Mouse (Mus musculus): ENCODE data around the gene Nup210.
A peak's percentile ranks its signal among the peaks of the same experiment; 100 is the strongest.

Nup210 gene

DNA sequence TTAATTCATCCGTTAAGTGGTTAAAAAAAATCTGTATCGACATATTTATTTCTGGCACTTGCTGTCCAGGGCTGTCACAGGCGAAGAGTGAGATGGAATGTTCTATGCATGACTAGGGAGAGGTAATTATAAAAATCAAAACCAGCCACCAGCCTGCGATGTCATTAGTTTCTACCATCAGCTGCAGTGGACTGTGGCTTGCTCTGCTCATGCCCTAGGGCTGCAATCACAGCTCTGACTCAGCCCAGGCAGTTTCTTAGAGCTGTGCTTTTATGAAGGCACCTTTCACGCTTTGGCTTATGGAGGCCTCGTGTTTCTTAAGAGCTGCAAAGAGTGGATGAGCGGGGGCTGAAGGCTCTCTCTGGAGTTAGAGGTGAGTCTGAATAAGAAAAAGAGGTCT, 95.8 kb downstream of the Nup210 start:
- no peak for DNase-seq (ENCODE audit: low spot score in 2 of 2)

GRCm38 (mm10) chr6:91016600-91017230, 99.9 kb downstream of the Nup210 start:
- DNase-seq (ENCODE audit: low spot score in 2 of 2) = no peak

DNA sequence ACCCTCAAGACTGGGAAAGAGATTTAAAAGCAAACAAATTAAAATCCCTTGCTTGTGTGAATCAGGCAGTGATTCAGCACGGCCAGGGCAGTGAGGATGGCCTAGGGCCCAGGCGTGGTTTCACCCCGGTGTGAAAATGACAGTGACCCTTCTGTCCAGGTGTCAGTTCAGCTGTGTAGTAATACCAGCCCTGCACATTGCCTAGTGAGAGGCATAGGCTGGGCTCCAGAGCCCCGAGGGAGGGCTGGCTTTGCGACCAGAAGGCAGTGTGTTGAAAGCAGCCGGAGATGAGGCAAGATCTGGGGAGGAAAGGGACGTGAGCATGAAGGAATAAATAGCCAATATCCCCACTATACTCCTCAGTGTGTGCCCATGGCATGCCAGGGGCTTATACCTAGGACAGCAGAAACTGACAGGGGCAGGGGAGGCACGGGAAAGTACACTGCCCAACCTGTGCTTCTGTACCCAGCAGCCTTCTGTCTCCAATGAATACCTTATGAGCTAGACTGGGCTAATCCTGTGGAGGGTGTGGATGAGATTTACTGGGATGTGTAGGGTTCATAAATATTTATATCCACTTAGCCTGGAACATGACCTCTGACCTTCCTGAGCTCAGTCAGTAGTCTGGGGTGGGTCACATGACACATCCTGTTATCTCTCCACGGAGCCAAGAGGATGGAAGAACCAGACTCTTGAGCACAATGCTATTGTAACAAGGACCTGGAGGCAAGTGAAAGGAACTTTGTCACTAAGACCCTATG, 102.3 kb downstream of the Nup210 start:
- no peak for DNase-seq (ENCODE audit: low spot score in 2 of 2)

GRCm38 (mm10) chr6:91012458-91012857, 104.2 kb downstream of the Nup210 start:
- no peak for DNase-seq (ENCODE audit: low spot score in 2 of 2)

DNA sequence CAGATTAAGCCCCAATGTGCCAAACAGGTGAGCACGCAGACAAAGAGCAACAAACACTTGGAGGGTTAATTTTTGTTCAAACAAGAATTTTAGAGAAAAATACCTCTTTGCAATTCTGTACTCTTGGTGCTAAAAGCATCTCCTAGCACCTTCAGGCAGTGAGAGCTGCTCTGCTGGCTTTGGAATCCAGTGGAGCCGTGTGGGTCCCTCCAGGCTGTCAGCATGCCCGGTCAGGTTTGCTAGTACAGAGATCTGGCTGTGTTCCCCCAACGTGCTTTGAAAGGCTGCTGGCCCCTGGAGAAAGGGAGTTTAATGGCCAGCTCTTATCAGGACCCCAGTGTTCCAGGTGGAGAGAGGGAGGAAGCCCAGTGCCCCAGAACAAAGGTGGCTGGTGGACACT, 105.1 kb downstream of the Nup210 start:
- DNase-seq (ENCODE audit: low spot score in 2 of 2) = no peak

GRCm38 (mm10) chr6:91008284-91008830, 108.3 kb downstream of the Nup210 start:
- DNase-seq (ENCODE audit: low spot score in 2 of 2) = no peak

DNA sequence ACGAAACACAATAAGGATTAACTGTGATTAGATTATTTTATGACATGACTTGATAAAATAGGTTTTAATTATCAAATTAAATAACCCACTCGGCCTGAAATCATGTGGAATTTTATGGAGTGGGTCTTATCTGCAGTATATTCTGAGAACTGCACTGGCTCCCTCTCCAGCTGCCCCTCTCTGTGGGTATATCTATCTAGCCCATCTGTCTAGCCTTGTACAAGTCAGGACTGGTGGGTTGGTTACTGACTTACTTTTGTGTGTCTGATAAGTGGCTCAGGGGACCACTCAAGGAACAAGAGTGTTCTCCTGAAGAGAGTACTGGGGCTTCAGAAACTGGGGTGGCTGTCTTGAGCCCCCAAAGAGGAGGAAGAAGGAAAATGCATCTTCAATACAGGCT, 109.4 kb downstream of the Nup210 start:
- no peak for DNase-seq (ENCODE audit: low spot score in 2 of 2)

GRCm38 (mm10) chr6:91004157-91004556, 112.5 kb downstream of the Nup210 start:
- DNase-seq (ENCODE audit: low spot score in 2 of 2) = no peak

GRCm38 (mm10) chr6:91003310-91003995, 113.2 kb downstream of the Nup210 start:
- DNase-seq (ENCODE audit: low spot score in 2 of 2) = no peak

DNA sequence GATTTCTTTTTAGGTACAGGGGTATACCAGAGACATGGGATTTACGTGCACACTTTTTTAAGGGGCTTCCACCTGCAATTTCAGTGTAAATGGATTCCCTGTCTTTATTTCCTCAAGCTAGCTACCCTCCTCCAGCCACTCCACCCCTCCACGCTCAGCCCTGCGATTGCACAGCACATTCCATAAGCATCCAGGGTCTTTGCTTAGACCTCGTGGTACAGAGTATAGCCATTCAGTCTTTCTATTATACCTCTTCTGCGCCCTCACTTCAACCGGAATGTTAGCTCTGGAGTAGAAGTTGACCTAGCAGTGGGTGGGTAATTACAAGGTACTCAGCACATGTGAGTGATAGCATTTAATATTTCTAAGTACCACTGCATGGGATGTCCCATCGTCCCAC, 115.1 kb downstream of the Nup210 start:
- no peak for DNase-seq (ENCODE audit: low spot score in 2 of 2)

GRCm38 (mm10) chr6:91000819-91001525, 115.7 kb downstream of the Nup210 start:
- DNase-seq (ENCODE audit: low spot score in 2 of 2) = no peak

DNA sequence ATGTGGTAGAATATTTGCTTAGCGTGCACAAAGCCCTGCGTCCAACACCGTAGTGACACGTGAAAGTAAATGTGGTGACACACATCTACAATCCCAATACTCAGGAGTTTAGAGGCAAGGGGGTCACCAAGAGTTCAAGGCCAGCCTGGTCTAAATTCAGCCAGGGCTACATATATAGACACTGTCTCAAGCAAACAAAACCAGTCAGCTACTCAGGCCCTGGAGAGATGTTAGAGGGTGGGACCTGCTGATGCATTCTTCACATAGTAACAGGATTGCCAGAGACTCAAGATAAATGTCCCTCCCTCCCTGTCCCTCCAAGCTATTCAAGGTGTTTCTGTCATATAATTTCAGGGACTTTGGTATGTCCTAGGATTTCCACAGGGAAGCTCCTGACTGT, 117.5 kb downstream of the Nup210 start:
- DNase-seq (ENCODE audit: low spot score in 2 of 2) = no peak

GRCm38 (mm10) chr6:90997025-90997424, 119.6 kb downstream of the Nup210 start:
- DNase-seq (ENCODE audit: low spot score in 2 of 2) = no peak

- DNase-seq (ENCODE audit: low spot score in 2 of 2) = no peak
Measured at GRCm38 (mm10) chr6:90996181-90996580, 120.4 kb downstream of the Nup210 start.

GRCm38 (mm10) chr6:90988648-90989317, 127.8 kb downstream of the Nup210 start, which contains the start of gene Iqsec1:
Gene Iqsec1 (minus strand): TSS chr6:90988685.
- DNase-seq (ENCODE audit: low spot score in 2 of 2) = peak; percentile 72 to 76

DNA sequence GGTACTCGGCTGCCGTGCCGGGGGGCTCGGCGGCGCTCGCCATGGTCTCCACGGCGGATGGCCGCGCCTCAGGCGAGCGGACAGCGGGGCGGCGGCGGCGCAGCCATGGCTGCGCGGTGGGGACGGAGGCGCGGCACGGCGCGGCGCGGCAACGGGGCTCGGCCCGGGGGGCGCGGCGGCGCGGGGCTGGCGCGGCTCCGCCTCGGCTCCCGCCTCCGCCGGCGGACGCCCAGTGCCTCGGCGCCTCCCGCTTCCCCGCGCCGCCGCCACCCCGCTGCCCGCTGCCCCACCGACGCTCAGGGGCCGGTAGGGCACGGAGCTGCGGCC, 128.4 kb downstream of the Nup210 start:
- no peak for DNase-seq (ENCODE audit: low spot score in 2 of 2)

DNA sequence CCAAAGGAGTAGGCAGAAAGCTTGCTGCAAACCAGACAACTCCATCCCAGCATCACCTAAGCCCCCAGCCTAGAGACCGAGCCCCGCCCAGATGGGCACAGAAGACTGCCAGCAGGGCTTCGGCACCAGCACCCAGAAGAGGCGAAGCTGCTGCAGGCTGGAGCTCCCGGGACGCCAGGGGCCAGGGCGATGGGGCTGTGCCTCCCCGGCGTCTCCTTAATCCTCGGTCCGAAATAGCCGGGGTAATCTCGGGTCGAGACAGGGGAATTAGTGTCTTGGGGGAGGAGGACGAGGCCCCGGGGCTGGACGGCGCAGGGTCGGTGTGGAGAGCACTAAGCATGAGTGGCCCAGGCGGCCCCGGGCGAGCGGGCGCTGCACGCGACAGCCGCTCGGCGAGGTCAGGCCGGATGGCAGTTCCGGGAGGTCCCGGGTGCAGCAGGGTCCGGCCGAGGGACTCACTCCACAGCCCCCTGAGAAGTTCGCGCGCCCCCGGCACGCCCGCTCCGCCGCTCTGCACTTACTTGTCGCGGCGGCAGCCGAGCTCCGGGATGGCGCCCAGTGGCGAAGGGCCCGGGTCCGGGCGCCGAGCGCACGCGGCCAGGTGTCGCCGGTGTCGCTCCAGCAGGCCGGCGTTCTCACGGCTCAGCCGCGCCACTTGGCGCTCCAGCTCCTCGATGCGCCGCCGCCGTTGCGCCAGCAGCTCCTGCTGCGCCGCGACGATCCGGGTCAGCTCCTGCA, 128.9 kb downstream of the Nup210 start:
- DNase-seq (ENCODE audit: low spot score in 2 of 2) = peak in 1 of 2 experiments; percentile 18

DNA sequence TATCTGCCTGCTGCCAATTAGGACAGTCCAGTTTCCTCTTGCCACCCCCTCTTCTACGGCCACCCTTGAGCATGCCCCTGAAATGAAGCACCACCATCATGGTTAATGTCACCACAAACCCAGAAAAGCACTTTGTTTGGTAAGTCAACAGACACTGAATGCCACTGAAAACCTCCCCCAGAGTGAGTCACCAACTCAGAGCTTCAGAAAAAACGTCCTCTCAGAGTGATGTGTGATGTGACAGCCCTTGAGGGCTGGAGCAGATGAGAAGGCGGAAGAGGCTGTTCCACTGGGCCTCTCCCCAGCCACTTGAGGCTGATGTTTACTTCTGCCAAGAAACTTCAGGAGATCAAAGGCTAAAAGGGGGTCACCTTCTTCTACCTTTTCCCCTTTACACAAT, 132.5 kb downstream of the Nup210 start:
- DNase-seq (ENCODE audit: low spot score in 2 of 2) = no peak

GRCm38 (mm10) chr6:90974279-90974678, 142.3 kb downstream of the Nup210 start:
- DNase-seq (ENCODE audit: low spot score in 2 of 2) = no peak

- no peak for DNase-seq (ENCODE audit: low spot score in 2 of 2)
Measured at GRCm38 (mm10) chr6:90969341-90969871, 147.2 kb downstream of the Nup210 start.

Data from thymus, postnatal 10 days (tissue).